Mouse (Mus musculus) urinary bladder, postnatal 14 days (tissue): ENCODE measurements around the gene Slc2a8.
"Not testable (repeated sequence)": the region's sequence is repeated elsewhere in the genome, so short reads cannot be mapped to it uniquely, and the experiment has no call there.

ENCODE experiments used
- DNase-seq: peaks from one replicate; pipeline ENCODE4 v3.0.0; 2021; ENCODE audit warnings: low spot score

Slc2a8 gene

GRCm38 (mm10) chr2:32981725-32982271 is at the start of gene Slc2a8:
TSS of gene Slc2a8 (minus strand) at chr2:32982083.
- peak; percentile 90 for DNase-seq

GRCm38 (mm10) chr2:33025040-33025439 is 43.2 kb upstream of the Slc2a8 start:
- no peak for DNase-seq

- no peak for DNase-seq
Observed at GRCm38 (mm10) chr2:33024564-33024963, 42.7 kb upstream of the Slc2a8 start.

GRCm38 (mm10) chr2:33022846-33023245 is 41.0 kb upstream of the Slc2a8 start:
- DNase-seq = no peak

GRCm38 (mm10) chr2:33018026-33018425 is 36.1 kb upstream of the Slc2a8 start:
- peak; percentile 57 for DNase-seq

GRCm38 (mm10) chr2:33017191-33017590 is 35.3 kb upstream of the Slc2a8 start:
- no peak for DNase-seq

GRCm38 (mm10) chr2:33014877-33015276 is 33.0 kb upstream of the Slc2a8 start:
- no peak for DNase-seq

- DNase-seq = not testable (repeated sequence)
Observed at GRCm38 (mm10) chr2:33009055-33009454, 27.2 kb upstream of the Slc2a8 start.

- DNase-seq = no peak
Observed at GRCm38 (mm10) chr2:33005041-33005440, 23.2 kb upstream of the Slc2a8 start.

GRCm38 (mm10) chr2:33002144-33002543 is 20.3 kb upstream of the Slc2a8 start:
- DNase-seq = no peak

GRCm38 (mm10) chr2:32999752-33000151 is 17.9 kb upstream of the Slc2a8 start:
- no peak for DNase-seq

- no peak for DNase-seq
Observed at GRCm38 (mm10) chr2:32997792-32998191, 15.9 kb upstream of the Slc2a8 start.

GRCm38 (mm10) chr2:32997081-32997480 is 15.2 kb upstream of the Slc2a8 start:
- DNase-seq = no peak

- DNase-seq = no peak
Observed at GRCm38 (mm10) chr2:32992130-32992529, 10.2 kb upstream of the Slc2a8 start.

GRCm38 (mm10) chr2:32990167-32990832 is 8.4 kb upstream of the Slc2a8 start:
- DNase-seq = no peak

GRCm38 (mm10) chr2:32989376-32989775 is 7.5 kb upstream of the Slc2a8 start:
- peak; percentile 68 for DNase-seq

- peak; percentile 2 for DNase-seq
Observed at GRCm38 (mm10) chr2:32985844-32986243, 4.0 kb upstream of the Slc2a8 start.

GRCm38 (mm10) chr2:32983617-32984016 is 1.7 kb upstream of the Slc2a8 start:
- peak; percentile 3 for DNase-seq

- DNase-seq = no peak
Observed at GRCm38 (mm10) chr2:32982700-32983099, 817 bp upstream of the Slc2a8 start.

GRCm38 (mm10) chr2:32981281-32981680 is 602 bp downstream of the Slc2a8 start:
- DNase-seq = peak; percentile 12

GRCm38 (mm10) chr2:32979675-32980074 is 2.2 kb downstream of the Slc2a8 start:
- DNase-seq = peak; percentile 2

GRCm38 (mm10) chr2:32978675-32979074 is 3.2 kb downstream of the Slc2a8 start:
- DNase-seq = no peak

GRCm38 (mm10) chr2:32977114-32977513 is 4.8 kb downstream of the Slc2a8 start:
- no peak for DNase-seq

GRCm38 (mm10) chr2:32974216-32974615 is 7.7 kb downstream of the Slc2a8 start:
- no peak for DNase-seq
